Mouse (Mus musculus) cerebellum, postnatal 14 days (tissue): ENCODE data around the gene Hddc3.
"Not testable (repeated sequence)": the region's sequence is repeated elsewhere in the genome, so short reads cannot be mapped to it uniquely, and the experiment has no call there.

Experiments
- DNase-seq, 2 experiments: peaks; one replicate each; pipeline ENCODE4 v3.0.0; 2021; ENCODE audit warnings: mixed read lengths in 2 of 2

The Hddc3 gene

GRCm38 (mm10) chr7:80371041-80371751, 28.3 kb downstream of the Hddc3 start, which contains the start of gene Man2a2:
TSS of gene Man2a2 (minus strand) at chr7:80371375.
- DNase-seq: peak; percentile 77 to 82

- DNase-seq: no peak
Observed at GRCm38 (mm10) chr7:80372166-80372565, 29.3 kb downstream of the Hddc3 start.

GRCm38 (mm10) chr7:80372667-80373066, 29.8 kb downstream of the Hddc3 start:
- no peak for DNase-seq

- no peak for DNase-seq
Observed at GRCm38 (mm10) chr7:80373352-80373751, 30.4 kb downstream of the Hddc3 start.

- DNase-seq: no peak
Observed at GRCm38 (mm10) chr7:80373850-80374249, 30.9 kb downstream of the Hddc3 start.

GRCm38 (mm10) chr7:80374280-80374679, 31.4 kb downstream of the Hddc3 start:
- no peak for DNase-seq

- no peak for DNase-seq
Observed at GRCm38 (mm10) chr7:80374733-80375132, 31.8 kb downstream of the Hddc3 start.

- DNase-seq: no peak
Observed at GRCm38 (mm10) chr7:80375376-80376039, 32.6 kb downstream of the Hddc3 start.

GRCm38 (mm10) chr7:80376192-80376591, 33.3 kb downstream of the Hddc3 start:
- DNase-seq: no peak

GRCm38 (mm10) chr7:80377471-80377870, 34.6 kb downstream of the Hddc3 start:
- peak; percentile 85 to 92 for DNase-seq

GRCm38 (mm10) chr7:80379531-80379930, 36.6 kb downstream of the Hddc3 start:
- DNase-seq: peak; percentile 49 to 69

GRCm38 (mm10) chr7:80382919-80383318, 40.0 kb downstream of the Hddc3 start:
- DNase-seq: no peak

GRCm38 (mm10) chr7:80386235-80386930, 43.5 kb downstream of the Hddc3 start:
- peak; percentile 96 to 99 for DNase-seq

GRCm38 (mm10) chr7:80387033-80387632, 44.2 kb downstream of the Hddc3 start:
- no peak for DNase-seq

GRCm38 (mm10) chr7:80387633-80388543, 45.0 kb downstream of the Hddc3 start, which contains the start of gene Fes:
TSS of gene Fes (minus strand) at chr7:80387946.
- DNase-seq: no peak

- no peak for DNase-seq
Observed at GRCm38 (mm10) chr7:80392119-80392518, 49.2 kb downstream of the Hddc3 start.

- no peak for DNase-seq
Observed at GRCm38 (mm10) chr7:80394600-80394999, 51.7 kb downstream of the Hddc3 start.

- DNase-seq: not testable (repeated sequence)
Observed at GRCm38 (mm10) chr7:80396427-80396826, 53.5 kb downstream of the Hddc3 start.

- DNase-seq: no peak
Observed at GRCm38 (mm10) chr7:80397986-80398385, 55.1 kb downstream of the Hddc3 start.

GRCm38 (mm10) chr7:80398654-80399444, 55.9 kb downstream of the Hddc3 start:
- peak; percentile 39 to 42 for DNase-seq

- peak; percentile 86 to 89 for DNase-seq
Observed at GRCm38 (mm10) chr7:80400099-80400498, 57.2 kb downstream of the Hddc3 start.
